Mouse (Mus musculus) forebrain, embryonic 14.5 days (tissue): ENCODE measurements around the gene Pxk. TPM values are rescaled to one million over a fixed set of nuclear protein-coding genes. Genes with fewer than 3 reads are reported as not detected.
A peak's percentile ranks its signal among the peaks of the same experiment; 100 is the strongest.

ENCODE experiments used
- ATAC-seq: fragments of 200-750 bp; cut with Nextera tagmentation; 2 replicates; pipeline ENCODE4 v1.8.0; 2017; ENCODE audit warnings: mild to moderate bottlenecking, moderate library complexity
- DNase-seq: peaks from one replicate; pipeline ENCODE4 v3.0.0-alpha.2; 2015; ENCODE audit warnings: low spot score
- H3K27ac ChIP-seq: fragments of 300-500 bp; sonication (generic); 2 replicates; pipeline ENCODE4 v1.5.1; 2014; ENCODE audit warnings: low read depth, mild to moderate bottlenecking, control low read depth, low read length, moderate library complexity
- H3K27me3 ChIP-seq: fragments of 300-500 bp; sonication (generic); replicated peaks from 2 replicates; pipeline ENCODE4 v1.6.1; 2014; ENCODE audit warnings: low read length, control low read depth, mixed read lengths; ENCODE audit not compliant: control insufficient read depth, insufficient read depth
- H3K36me3 ChIP-seq: fragments of 300-500 bp; sonication (generic); 2 replicates; pipeline ENCODE4 v1.6.1; 2014; ENCODE audit warnings: low read length, control low read depth; ENCODE audit not compliant: control insufficient read depth, insufficient read depth
- H3K4me1 ChIP-seq: fragments of 300-500 bp; sonication (generic); 2 replicates; pipeline ENCODE4 v1.6.1; 2014; ENCODE audit warnings: antibody characterized with exemption, low read length, control low read depth; ENCODE audit not compliant: control insufficient read depth, insufficient read depth
- H3K4me2 ChIP-seq: fragments of 300-500 bp; sonication (generic); 2 replicates; pipeline ENCODE4 v1.6.1; 2014; ENCODE audit warnings: mild to moderate bottlenecking, control low read depth, low read length
- H3K4me3 ChIP-seq: fragments of 300-500 bp; sonication (generic); 2 replicates; pipeline ENCODE4 v1.5.1; 2014; ENCODE audit warnings: low read depth, low read length, control low read depth
- H3K9ac ChIP-seq: fragments of 300-500 bp; sonication (generic); 2 replicates; pipeline ENCODE4 v1.6.1; 2014; ENCODE audit warnings: mild to moderate bottlenecking, low read length, control low read depth, moderate library complexity
- H3K9me3 ChIP-seq: fragments of 300-500 bp; sonication (generic); replicated peaks from 2 replicates; pipeline ENCODE4 v1.6.1; 2016; ENCODE audit warnings: low read length, control low read depth, mixed read lengths; ENCODE audit not compliant: control insufficient read depth
- whole genome bisulfite sequencing: fragments of 180-500 bp; shearing (Covaris S2); extraction: QIAGEN DNeasy Blood & Tissue Kit; methylation state at CpG from one replicate; pipeline ENCODE4 v1.1.7; 2014; 5-methylcytosine and 5-hydroxymethylcytosine counted together
- polyA plus RNA-seq: library from polyadenylated mRNA; unstranded; fragments of >200 nt; fragmentation: Nextera tagmentation; extraction: Ambion mirVana; gene quantifications from 2 replicates; pipeline ENCODE4 v1.2.1, GENCODE M21; 2014

Gene Pxk
- polyA plus RNA-seq, 1 experiment from 2014 or later: 42.8 TPM

DNA sequence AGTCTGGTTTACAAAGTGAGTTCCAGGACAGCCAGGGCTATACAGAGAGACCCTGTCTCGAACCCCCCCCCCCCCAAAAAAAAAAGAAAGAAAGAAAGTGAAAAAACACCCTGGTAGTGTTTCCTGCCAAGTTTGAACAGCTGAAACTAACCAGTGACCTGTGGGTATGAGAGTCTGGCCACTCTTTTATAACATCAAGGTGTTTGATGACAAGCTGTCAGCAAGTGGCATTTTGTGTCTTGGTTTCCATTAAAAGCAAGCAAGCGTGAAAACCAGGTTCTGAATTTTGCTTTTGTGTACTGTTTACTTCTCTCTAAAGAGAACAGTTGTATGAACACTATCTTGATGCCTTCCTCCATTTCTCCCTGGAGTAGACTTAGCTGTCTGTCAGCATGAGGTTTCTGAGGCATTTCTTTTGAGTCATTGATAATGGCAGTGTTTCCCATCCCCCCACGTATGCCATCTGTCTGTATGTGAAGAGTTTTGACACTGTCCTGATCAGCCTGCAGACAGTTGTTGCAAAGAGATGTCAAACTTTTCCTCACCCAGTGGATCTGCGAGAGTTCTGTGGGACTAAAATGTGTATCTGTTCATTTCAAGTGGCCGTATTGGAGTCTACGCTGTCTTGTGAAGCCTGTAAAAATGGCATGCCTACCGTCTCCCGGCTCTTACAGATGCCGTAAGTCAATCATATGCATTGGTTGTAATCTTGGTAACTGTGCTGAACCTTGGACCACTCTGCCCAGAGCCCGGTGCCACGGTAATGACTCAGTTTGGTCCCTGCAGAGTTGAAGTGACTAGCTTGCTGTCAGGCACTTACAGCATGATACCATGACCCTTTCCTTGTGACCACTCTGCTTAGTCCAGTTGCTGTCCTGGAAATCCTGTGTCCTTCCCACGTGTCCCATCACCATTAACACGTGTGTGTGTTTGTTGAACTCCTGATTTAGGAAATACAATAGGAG is 47.9 kb downstream of the Pxk start:
- 83% methylated on average over 13 of the region's 13 CpGs for WGBS
- H3K9ac ChIP-seq: no peak overlapping the region
- no peak overlapping the region for H3K27ac ChIP-seq
- no peaks in the 10 kb centered on the region for H3K9me3 ChIP-seq
- no peaks in the 10 kb centered on the region for H3K27me3 ChIP-seq
- peak; percentile 72; the same call in 1 of the 2 replicates for ATAC-seq
- peaks cover 49% of the 10 kb centered on the region for H3K36me3 ChIP-seq
- peak; percentile 57 for DNase-seq
- H3K4me1 ChIP-seq: no peaks in the 10 kb centered on the region
- no peak overlapping the region for H3K4me3 ChIP-seq
- H3K4me2 ChIP-seq: no peak overlapping the region

- Histone ChIP-seq H3K27me3 (no peaks in the 10 kb centered on the region), H3K27ac (no peak overlapping the region), H3K4me2 (no peak overlapping the region), H3K9me3 (no peaks in the 10 kb centered on the region), H3K36me3 (peaks cover 51% of the 10 kb centered on the region), H3K4me3 (no peak overlapping the region), H3K4me1 (no peaks in the 10 kb centered on the region), H3K9ac (no peak overlapping the region)
- no peak for DNase-seq
- ATAC-seq: no peak
- 91% methylated on average over 11 of the region's 11 CpGs for WGBS
Observed at GRCm38 (mm10) chr14:8146611-8147223, 48.7 kb downstream of the Pxk start.

GRCm38 (mm10) chr14:8148842-8149241 is 50.8 kb downstream of the Pxk start:
- Histone ChIP-seq H3K4me2 (no peak overlapping the region), H3K9me3 (no peaks in the 10 kb centered on the region), H3K9ac (no peak overlapping the region), H3K27ac (no peak overlapping the region), H3K4me3 (no peak overlapping the region), H3K36me3 (peaks cover 47% of the 10 kb centered on the region), H3K27me3 (no peaks in the 10 kb centered on the region), H3K4me1 (no peaks in the 10 kb centered on the region)
- ATAC-seq (no peak), DNase-seq (peak; percentile 10)
- 85% methylated on average over 8 of the region's 8 CpGs for WGBS

GRCm38 (mm10) chr14:8151757-8152156 is 53.7 kb downstream of the Pxk start:
- WGBS: 95% methylated on average over 5 of the region's 5 CpGs
- H3K36me3 ChIP-seq: peaks cover 36% of the 10 kb centered on the region
- H3K4me2 ChIP-seq: no peak overlapping the region
- H3K4me3 ChIP-seq: no peak overlapping the region
- ATAC-seq (no peak), DNase-seq (no peak)
- H3K27ac ChIP-seq: no peak overlapping the region
- H3K9me3 ChIP-seq: no peaks in the 10 kb centered on the region
- H3K27me3 ChIP-seq: no peaks in the 10 kb centered on the region
- H3K4me1 ChIP-seq: no peaks in the 10 kb centered on the region
- no peak overlapping the region for H3K9ac ChIP-seq

DNA sequence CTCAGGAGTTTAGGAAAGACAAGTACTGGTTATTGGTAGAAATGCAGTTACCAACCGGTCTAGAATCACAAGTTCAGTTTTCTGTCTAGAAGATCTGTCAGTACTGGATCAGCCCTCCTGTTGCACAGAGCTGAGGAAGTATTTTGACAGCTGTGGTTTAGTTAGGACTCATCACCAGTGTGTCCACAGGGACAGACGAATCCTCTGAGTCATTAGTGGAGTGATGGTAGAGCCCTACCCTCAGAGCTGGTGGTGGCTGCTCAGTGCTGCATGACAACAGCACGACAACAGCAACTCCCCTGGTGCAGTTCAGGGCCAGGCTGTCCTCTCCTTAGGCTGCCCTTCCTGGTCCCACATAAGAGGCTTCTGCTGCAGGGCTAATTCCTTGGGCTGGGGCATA is 56.1 kb downstream of the Pxk start:
- H3K27me3 ChIP-seq: no peaks in the 10 kb centered on the region
- H3K36me3 ChIP-seq: peaks cover 45% of the 10 kb centered on the region
- no peak overlapping the region for H3K4me3 ChIP-seq
- no peaks in the 10 kb centered on the region for H3K4me1 ChIP-seq
- no peak overlapping the region for H3K9ac ChIP-seq
- no peak for DNase-seq
- no peak overlapping the region for H3K4me2 ChIP-seq
- no peaks in the 10 kb centered on the region for H3K9me3 ChIP-seq
- 74% methylated on average over 3 of the region's 3 CpGs for WGBS
- H3K27ac ChIP-seq: no peak overlapping the region
- no peak for ATAC-seq

DNA sequence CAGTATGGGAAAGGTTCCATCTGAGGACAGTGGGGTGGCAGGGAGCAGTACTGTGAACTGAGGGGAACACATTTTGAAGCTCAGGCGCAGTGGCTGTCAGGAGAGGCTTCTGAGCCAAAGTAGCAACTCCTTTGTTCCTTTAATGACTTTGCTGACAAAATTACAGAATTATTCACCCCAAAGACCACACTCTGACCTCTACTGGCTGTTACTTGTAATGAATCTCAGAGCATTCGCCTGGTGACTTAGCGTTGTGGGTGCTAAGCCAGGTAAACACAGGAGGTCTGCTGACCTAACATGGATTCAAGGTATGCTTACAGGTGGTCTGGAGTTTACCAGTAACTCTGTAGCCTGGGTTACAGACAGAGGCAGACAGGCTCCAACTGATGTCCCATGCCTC is 58.9 kb downstream of the Pxk start:
- H3K27ac ChIP-seq: no peak overlapping the region
- no peak for ATAC-seq

GRCm38 (mm10) chr14:8158721-8159120 is 60.7 kb downstream of the Pxk start:
- no peak overlapping the region for H3K9ac ChIP-seq

More for the DNA sequence above, 58.9 kb downstream of the Pxk start:
- Histone ChIP-seq H3K9me3 (no peaks in the 10 kb centered on the region), H3K36me3 (peaks cover 54% of the 10 kb centered on the region), H3K4me3 (no peak overlapping the region), H3K4me2 (no peak overlapping the region), H3K4me1 (no peaks in the 10 kb centered on the region), H3K27me3 (no peaks in the 10 kb centered on the region), H3K9ac (no peak overlapping the region)
- peak; percentile 37 for DNase-seq
- WGBS: 34% methylated on average over 3 of the region's 3 CpGs

DNA sequence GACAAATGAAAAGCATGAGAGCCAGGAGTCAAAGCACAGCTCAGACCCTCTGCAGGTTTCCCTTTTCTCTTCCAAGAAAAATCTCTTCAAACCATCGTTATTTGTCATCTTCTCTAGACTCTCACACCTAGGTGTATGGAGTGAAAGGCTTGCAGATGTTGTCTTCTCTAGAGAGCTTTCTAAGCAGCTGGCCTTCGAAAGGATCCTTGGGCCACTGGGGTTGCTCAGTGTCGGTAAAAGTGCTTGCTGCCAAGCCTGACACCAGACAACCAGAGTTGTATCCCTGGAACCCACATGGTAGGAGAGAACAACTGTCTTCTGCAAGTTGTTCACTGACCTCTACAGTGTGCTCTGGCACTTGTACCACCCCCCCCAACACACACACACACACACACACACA is 61.1 kb downstream of the Pxk start:
- Histone ChIP-seq H3K4me3 (no peak overlapping the region), H3K4me2 (no peak overlapping the region), H3K9me3 (no peaks in the 10 kb centered on the region), H3K27ac (no peak overlapping the region), H3K27me3 (no peaks in the 10 kb centered on the region), H3K36me3 (peaks cover 60% of the 10 kb centered on the region), H3K9ac (no peak overlapping the region), H3K4me1 (no peaks in the 10 kb centered on the region)
- DNase-seq (no peak), ATAC-seq (no peak)
- WGBS: 91% methylated on average over 3 of the region's 3 CpGs

More at GRCm38 (mm10) chr14:8158721-8159120, 60.7 kb downstream of the Pxk start:
- no peaks in the 10 kb centered on the region for H3K4me1 ChIP-seq
- no peak overlapping the region for H3K4me2 ChIP-seq
- no peaks in the 10 kb centered on the region for H3K9me3 ChIP-seq
- peaks cover 58% of the 10 kb centered on the region for H3K36me3 ChIP-seq
- 61% methylated on average over 3 of the region's 3 CpGs for WGBS
- no peak overlapping the region for H3K4me3 ChIP-seq
- ATAC-seq (no peak), DNase-seq (no peak)
- H3K27me3 ChIP-seq: no peaks in the 10 kb centered on the region
- no peak overlapping the region for H3K27ac ChIP-seq

- peaks cover 75% of the 10 kb centered on the region for H3K36me3 ChIP-seq
Observed at GRCm38 (mm10) chr14:8161777-8162176, 63.8 kb downstream of the Pxk start.

More at GRCm38 (mm10) chr14:8161777-8162176, 63.8 kb downstream of the Pxk start:
- H3K4me2 ChIP-seq: no peak overlapping the region
- no peak for ATAC-seq
- 78% methylated on average over 2 of the region's 2 CpGs for WGBS
- no peak for DNase-seq
- H3K4me1 ChIP-seq: no peaks in the 10 kb centered on the region
- H3K4me3 ChIP-seq: no peak overlapping the region
- no peak overlapping the region for H3K27ac ChIP-seq
- no peaks in the 10 kb centered on the region for H3K9me3 ChIP-seq
- no peaks in the 10 kb centered on the region for H3K27me3 ChIP-seq
- no peak overlapping the region for H3K9ac ChIP-seq
